Mouse (Mus musculus) c-Kit-negative CD71-positive TER-119-positive erythroid progenitor cells, embryonic 14.5 days (primary cell): ENCODE measurements around the gene Wdr89.
A peak's percentile ranks its signal among the peaks of the same experiment; 100 is the strongest.
"Not testable (repeated sequence)": the region's sequence is repeated elsewhere in the genome, so short reads cannot be mapped to it uniquely, and the experiment has no call there.

Experiments used
- DNase-seq: peaks from one replicate; pipeline ENCODE4 v3.0.0-alpha.2; 2013; ENCODE audit warnings: low read depth, low spot score

Wdr89 gene

GRCm38 (mm10) chr12:75669258-75670106, at the start of gene Wdr89:
TSS of gene Wdr89 (minus strand) at chr12:75669537.
- peak; percentile 100 for DNase-seq

- DNase-seq: no peak
These were observed 44.3 kb upstream of the Wdr89 start for GRCm38 (mm10) chr12:75713596-75713995.

GRCm38 (mm10) chr12:75712905-75713304, 43.6 kb upstream of the Wdr89 start:
- not testable (repeated sequence) for DNase-seq

- no peak for DNase-seq
These were observed 41.4 kb upstream of the Wdr89 start for GRCm38 (mm10) chr12:75710596-75711376.

- no peak for DNase-seq
These were observed 40.2 kb upstream of the Wdr89 start for GRCm38 (mm10) chr12:75709506-75709905.

- DNase-seq: no peak
These were observed 37.3 kb upstream of the Wdr89 start for GRCm38 (mm10) chr12:75706670-75707069.

- no peak for DNase-seq
These were observed 33.4 kb upstream of the Wdr89 start for GRCm38 (mm10) chr12:75702739-75703122.

- DNase-seq: no peak
These were observed 32.9 kb upstream of the Wdr89 start for GRCm38 (mm10) chr12:75702084-75702738.

- DNase-seq: no peak
These were observed 32.1 kb upstream of the Wdr89 start for GRCm38 (mm10) chr12:75701173-75702083.

GRCm38 (mm10) chr12:75698692-75699091, 29.4 kb upstream of the Wdr89 start:
- DNase-seq: no peak

- DNase-seq: not testable (repeated sequence)
These were observed 26.5 kb upstream of the Wdr89 start for GRCm38 (mm10) chr12:75695845-75696244.

- no peak for DNase-seq
These were observed 19.7 kb upstream of the Wdr89 start for GRCm38 (mm10) chr12:75689003-75689402.

GRCm38 (mm10) chr12:75687314-75687713, 18.0 kb upstream of the Wdr89 start:
- DNase-seq: no peak

- DNase-seq: not testable (repeated sequence)
These were observed 14.7 kb upstream of the Wdr89 start for GRCm38 (mm10) chr12:75684026-75684425.

GRCm38 (mm10) chr12:75683598-75683997, 14.3 kb upstream of the Wdr89 start:
- DNase-seq: no peak

GRCm38 (mm10) chr12:75682842-75683241, 13.5 kb upstream of the Wdr89 start:
- DNase-seq: no peak

- DNase-seq: no peak
These were observed 11.8 kb upstream of the Wdr89 start for GRCm38 (mm10) chr12:75681101-75681500.

GRCm38 (mm10) chr12:75678393-75678792, 9.1 kb upstream of the Wdr89 start:
- no peak for DNase-seq

- no peak for DNase-seq
These were observed 3.3 kb upstream of the Wdr89 start for GRCm38 (mm10) chr12:75672630-75673029.

- no peak for DNase-seq
These were observed 2.5 kb upstream of the Wdr89 start for GRCm38 (mm10) chr12:75671759-75672315.

GRCm38 (mm10) chr12:75670611-75671010, 1.3 kb upstream of the Wdr89 start:
- no peak for DNase-seq
